Mouse (Mus musculus) Patski (cell line): Measurements from ENCODE around the gene Sec61b. TPM values are rescaled to one million over a fixed set of nuclear protein-coding genes. Genes with fewer than 3 reads are reported as not detected.

Source experiments
- ATAC-seq: fragments of 100-300 bp; one replicate; pipeline ENCODE4 v1.8.0; 2021
- CTCF ChIA-PET: fragments of 350-600 bp; sonication (Branson Sonifier 250); formaldehyde crosslinking; loops from one replicate; lab custom pipeline; 2022; ENCODE audit warnings: inconsistent platforms; lab: Charles Lee
- POLR2A ChIA-PET: fragments of 350-600 bp; sonication (Branson Sonifier 250); formaldehyde crosslinking; loops from one replicate; lab custom pipeline; 2022; ENCODE audit warnings: antibody characterized with exemption, inconsistent platforms; lab: Charles Lee
- DNase-seq: peaks from one replicate; pipeline ENCODE4 v3.0.0-alpha.2; 2011; ENCODE audit warnings: low read depth, low spot score
- H3K27me3 ChIP-seq: fragments of 371-371 bp; one replicate; pipeline ENCODE4 v1.5.1; 2021
- CTCF ChIP-seq: fragments of 100-300 bp; IDR thresholded peaks from one replicate; pipeline ENCODE4 v1.5.1; 2021
- in situ Hi-C: fragments of 300-500 bp; cut with MboI; formaldehyde crosslinking; loops from 3 replicates; pipeline ENCODE4 v1.11.1; 2018; ENCODE audit warnings: low pct_unique_long_range_greater_than_20kb, mixed read lengths
- polyA plus RNA-seq: library from polyadenylated mRNA; unstranded; gene quantifications from one replicate; pipeline ENCODE4 v1.2.3, GENCODE M21; 2021

The Sec61b gene
- 164 TPM for polyA plus RNA-seq

GRCm38 (mm10) chr4:47473968-47474729 is at the start of gene Sec61b, which contains the start of gene Alg2:
Gene Sec61b (plus strand): TSS chr4:47474658.
Gene Alg2 (minus strand): TSS chr4:47474333.
- in situ Hi-C loops: no loop called here
- DNase-seq (peak; percentile 96), ATAC-seq (peak; percentile 96)
- ChIA-PET CTCF (interaction anchor here (1.1 to 1.4 kb wide), 2 partner anchors 8 to 29 kb away, joined by 3 read pairs; no protein-coding TSS in a partner anchor), POLR2A (interaction anchor here (1.0 kb wide), 1 partner anchor 37 kb away, joined by 3 read pairs; no protein-coding TSS in a partner anchor)
- H3K27me3 ChIP-seq: no peaks in the 10 kb centered on the region
- TF ChIP-seq CTCF: no peak

GRCm38 (mm10) chr4:47425247-47425830 is 49.1 kb upstream of the Sec61b start:
- ATAC-seq: no peak
- in situ Hi-C loops: loop anchor here (25.0 kb wide), 2 partner anchors 612 to 962 kb away; partner anchors contain the start of gene Nr4a3
- no peak for TF ChIP-seq CTCF
- no peaks in the 10 kb centered on the region for H3K27me3 ChIP-seq
- ChIA-PET POLR2A (no interaction called here), CTCF (interaction anchor here (1.0 to 1.3 kb wide), 3 partner anchors 8 to 12 kb away, joined by 3 to 4 read pairs (median 3); no protein-coding TSS in a partner anchor)
- DNase-seq: no peak

- DNase-seq (no peak), ATAC-seq (no peak)
- ChIA-PET POLR2A (no interaction called here), CTCF (no interaction called here)
- in situ Hi-C loops: loop anchor here (25.0 kb wide), 2 partner anchors 610 to 960 kb away; partner anchors contain the start of gene Nr4a3
- TF ChIP-seq CTCF: no peak
- no peaks in the 10 kb centered on the region for H3K27me3 ChIP-seq
These were observed 46.9 kb upstream of the Sec61b start for GRCm38 (mm10) chr4:47427606-47428005.

- no peak for ATAC-seq
- POLR2A ChIA-PET: no interaction called here
- no peaks in the 10 kb centered on the region for H3K27me3 ChIP-seq
- no peak for TF ChIP-seq CTCF
- CTCF ChIA-PET: no interaction called here
- in situ Hi-C loops: loop anchor here (25.0 kb wide), 2 partner anchors 607 to 957 kb away; partner anchors contain the start of gene Nr4a3
- DNase-seq: no peak
These were observed 43.9 kb upstream of the Sec61b start for GRCm38 (mm10) chr4:47430557-47430956.

GRCm38 (mm10) chr4:47431081-47431480 is 43.4 kb upstream of the Sec61b start:
- H3K27me3 ChIP-seq: no peaks in the 10 kb centered on the region
- in situ Hi-C loops: loop anchor here (25.0 kb wide), 2 partner anchors 606 to 956 kb away; partner anchors contain the start of gene Nr4a3
- ATAC-seq: no peak
- TF ChIP-seq CTCF: no peak
- ChIA-PET POLR2A (no interaction called here), CTCF (no interaction called here)
- no peak for DNase-seq

- TF ChIP-seq CTCF: no peak
These were observed 41.7 kb upstream of the Sec61b start for GRCm38 (mm10) chr4:47432766-47433165.

GRCm38 (mm10) chr4:47435131-47435530 is 39.3 kb upstream of the Sec61b start:
- in situ Hi-C loops: loop anchor here (5.0 to 25.0 kb wide), 3 partner anchors 162 to 952 kb away; partner anchors contain the start of gene Nr4a3
- no peaks in the 10 kb centered on the region for H3K27me3 ChIP-seq
- DNase-seq (no peak), ATAC-seq (no peak)
- no peak for TF ChIP-seq CTCF
- ChIA-PET CTCF (no interaction called here), POLR2A (no interaction called here)

More at GRCm38 (mm10) chr4:47432766-47433165, 41.7 kb upstream of the Sec61b start:
- CTCF ChIA-PET: interaction anchor here (1.4 kb wide), 1 partner anchor 8 kb away, joined by 3 read pairs; no protein-coding TSS in a partner anchor
- in situ Hi-C loops: loop anchor here (25.0 kb wide), 2 partner anchors 605 to 955 kb away; partner anchors contain the start of gene Nr4a3
- H3K27me3 ChIP-seq: no peaks in the 10 kb centered on the region
- POLR2A ChIA-PET: interaction anchor here (1.2 kb wide), 1 partner anchor 42 kb away, joined by 3 read pairs; no protein-coding TSS in a partner anchor
- DNase-seq (no peak), ATAC-seq (no peak)

- no peak for TF ChIP-seq CTCF
- in situ Hi-C loops: loop anchor here (5.0 to 25.0 kb wide), 3 partner anchors 162 to 952 kb away; partner anchors contain the start of gene Nr4a3
These were observed 38.7 kb upstream of the Sec61b start for GRCm38 (mm10) chr4:47435566-47436360.

GRCm38 (mm10) chr4:47437365-47438340 is 36.8 kb upstream of the Sec61b start:
- peak; percentile 75 for TF ChIP-seq CTCF
- in situ Hi-C loops: loop anchor here (5.0 to 25.0 kb wide), 3 partner anchors 160 to 950 kb away; partner anchors contain the start of gene Nr4a3
- DNase-seq (peak; percentile 19), ATAC-seq (peak; percentile 96)
- POLR2A ChIA-PET: interaction anchor here (0.6 kb wide), 1 partner anchor 36 kb away, joined by 3 read pairs; the partner anchor contains the start of gene Alg2
- H3K27me3 ChIP-seq: no peaks in the 10 kb centered on the region
- CTCF ChIA-PET: interaction anchor here (0.7 to 1.5 kb wide), 4 partner anchors 8 to 66 kb away, joined by 3 to 4 read pairs (median 4); no protein-coding TSS in a partner anchor

More at GRCm38 (mm10) chr4:47435566-47436360, 38.7 kb upstream of the Sec61b start:
- ChIA-PET CTCF (no interaction called here), POLR2A (no interaction called here)
- DNase-seq (no peak), ATAC-seq (no peak)
- no peaks in the 10 kb centered on the region for H3K27me3 ChIP-seq
